Mouse (Mus musculus) midbrain, embryonic 16.5 days (tissue): ENCODE measurements around the gene Six5. TPM values are rescaled to one million over a fixed set of nuclear protein-coding genes. Genes with fewer than 3 reads are reported as not detected.
A peak's percentile ranks its signal among the peaks of the same experiment; 100 is the strongest.

Source experiments
- ATAC-seq: fragments of 200-750 bp; cut with Nextera tagmentation; 2 replicates; pipeline ENCODE4 v1.8.0; 2017; ENCODE audit warnings: moderate TSS enrichment
- H3K27ac ChIP-seq: fragments of 300-500 bp; sonication (generic); 2 replicates; pipeline ENCODE4 v1.5.1; 2014; ENCODE audit warnings: mild to moderate bottlenecking, low read length, mixed read lengths
- H3K27me3 ChIP-seq: fragments of 300-500 bp; sonication (generic); 2 replicates; pipeline ENCODE4 v1.6.1; 2014; ENCODE audit warnings: low read depth, low read length, mixed read lengths; ENCODE audit not compliant: control insufficient read depth, insufficient read depth
- H3K36me3 ChIP-seq: fragments of 300-500 bp; sonication (generic); 2 replicates; pipeline ENCODE4 v1.6.1; 2014; ENCODE audit warnings: mild to moderate bottlenecking, low read length, moderate library complexity, mixed read lengths; ENCODE audit not compliant: control insufficient read depth, insufficient read depth
- H3K4me1 ChIP-seq: fragments of 300-500 bp; sonication (generic); 2 replicates; pipeline ENCODE4 v1.6.1; 2014; ENCODE audit warnings: mild to moderate bottlenecking, low read length, mixed read lengths; ENCODE audit not compliant: control insufficient read depth, insufficient read depth
- H3K4me2 ChIP-seq: fragments of 300-500 bp; sonication (generic); 2 replicates; pipeline ENCODE4 v1.6.1; 2014; ENCODE audit warnings: mild to moderate bottlenecking, low read length, mixed read lengths
- H3K4me3 ChIP-seq: fragments of 300-500 bp; sonication (generic); 2 replicates; pipeline ENCODE4 v1.5.1; 2014; ENCODE audit warnings: low read depth, mild to moderate bottlenecking, low read length, moderate library complexity, mixed read lengths
- H3K9ac ChIP-seq: fragments of 300-500 bp; sonication (generic); 2 replicates; pipeline ENCODE4 v1.6.1; 2014; ENCODE audit warnings: low read depth, low read length, mixed read lengths
- H3K9me3 ChIP-seq: fragments of 300-500 bp; sonication (generic); replicated peaks from 2 replicates; pipeline ENCODE4 v1.6.1; 2014; ENCODE audit warnings: mild to moderate bottlenecking, low read length, mixed read lengths; ENCODE audit not compliant: control insufficient read depth, poor library complexity, severe bottlenecking
- WGBS: fragments of 180-500 bp; shearing (Covaris S2); extraction: QIAGEN DNeasy Blood & Tissue Kit; methylation state at CpG from one replicate; pipeline ENCODE4 v1.1.7; 2014; 5-methylcytosine and 5-hydroxymethylcytosine counted together
- polyA plus RNA-seq: library from polyadenylated mRNA; unstranded; fragments of >200 nt; fragmentation: Nextera tagmentation; extraction: Ambion mirVana; gene quantifications from 2 replicates; pipeline ENCODE4 v1.2.1, GENCODE M21; 2015

Gene Six5
- polyA plus RNA-seq = 1.5 and 1.6 TPM in 2 replicates

DNA sequence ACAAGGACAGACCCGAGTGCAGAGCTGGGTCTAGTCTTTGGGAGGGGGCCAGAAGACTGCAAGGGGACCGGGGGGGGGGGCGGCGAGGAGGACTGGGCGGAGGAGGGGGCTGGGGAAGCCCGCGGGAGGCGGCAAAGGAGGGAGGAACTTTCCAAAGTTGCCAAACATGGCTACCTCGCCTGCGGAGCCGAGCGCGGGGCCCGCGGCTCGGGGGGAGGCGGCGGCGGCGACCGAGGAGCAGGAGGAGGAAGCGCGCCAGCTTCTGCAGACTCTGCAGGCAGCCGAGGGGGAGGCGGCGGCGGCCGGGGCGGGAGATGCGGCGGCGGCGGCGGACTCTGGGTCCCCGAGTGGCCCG, at the start of gene Six5:
Gene Six5, plus strand, starts transcription at position 124 of the 355 bp plus-strand sequence.
- Histone ChIP-seq H3K4me3 (peak within 1 kb of the TSS; percentile 52), H3K27me3 (peaks cover 24% of the 10 kb centered on the region), H3K27ac (peak within 1 kb of the TSS; percentile 60), H3K4me1 (peaks cover 28% of the 10 kb centered on the region), H3K9me3 (no peaks in the 10 kb centered on the region), H3K9ac (peak within 1 kb of the TSS; percentile 63), H3K36me3 (peaks cover 12% of the 10 kb centered on the region; the same call in 1 of the 2 replicates), H3K4me2 (peak within 1 kb of the TSS; percentile 98)
- no peak for ATAC-seq
- WGBS = 1% methylated on average over 25 of the region's 36 CpGs

DNA sequence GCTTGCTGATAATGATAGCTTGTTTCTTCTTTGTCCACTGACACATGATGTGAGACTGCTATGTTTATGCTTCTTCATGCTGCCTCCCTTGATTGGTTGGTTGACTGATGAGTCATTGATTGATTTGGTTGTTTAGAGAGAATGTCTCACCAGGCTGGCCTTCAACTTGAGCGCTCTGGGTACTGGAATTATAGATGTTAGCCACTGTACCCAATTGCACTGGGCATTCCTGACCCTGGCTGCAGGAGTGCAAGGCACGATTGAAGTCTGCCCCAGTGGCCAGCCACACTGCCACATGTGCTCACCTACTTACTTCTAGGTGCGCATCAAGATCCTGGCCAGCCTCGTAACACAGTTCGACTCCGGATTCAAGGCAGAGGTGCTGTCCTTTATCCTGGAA, 49.8 kb upstream of the Six5 start:
- ATAC-seq = no peak
- no peak overlapping the region for H3K4me3 ChIP-seq
- no peak overlapping the region for H3K4me2 ChIP-seq
- 96% methylated on average over 6 of the region's 6 CpGs for WGBS
- no peaks in the 10 kb centered on the region for H3K9me3 ChIP-seq
- H3K4me1 ChIP-seq = no peaks in the 10 kb centered on the region
- H3K27ac ChIP-seq = no peak overlapping the region
- H3K9ac ChIP-seq = no peak overlapping the region
- no peaks in the 10 kb centered on the region for H3K27me3 ChIP-seq
- peaks cover 57% of the 10 kb centered on the region for H3K36me3 ChIP-seq

DNA sequence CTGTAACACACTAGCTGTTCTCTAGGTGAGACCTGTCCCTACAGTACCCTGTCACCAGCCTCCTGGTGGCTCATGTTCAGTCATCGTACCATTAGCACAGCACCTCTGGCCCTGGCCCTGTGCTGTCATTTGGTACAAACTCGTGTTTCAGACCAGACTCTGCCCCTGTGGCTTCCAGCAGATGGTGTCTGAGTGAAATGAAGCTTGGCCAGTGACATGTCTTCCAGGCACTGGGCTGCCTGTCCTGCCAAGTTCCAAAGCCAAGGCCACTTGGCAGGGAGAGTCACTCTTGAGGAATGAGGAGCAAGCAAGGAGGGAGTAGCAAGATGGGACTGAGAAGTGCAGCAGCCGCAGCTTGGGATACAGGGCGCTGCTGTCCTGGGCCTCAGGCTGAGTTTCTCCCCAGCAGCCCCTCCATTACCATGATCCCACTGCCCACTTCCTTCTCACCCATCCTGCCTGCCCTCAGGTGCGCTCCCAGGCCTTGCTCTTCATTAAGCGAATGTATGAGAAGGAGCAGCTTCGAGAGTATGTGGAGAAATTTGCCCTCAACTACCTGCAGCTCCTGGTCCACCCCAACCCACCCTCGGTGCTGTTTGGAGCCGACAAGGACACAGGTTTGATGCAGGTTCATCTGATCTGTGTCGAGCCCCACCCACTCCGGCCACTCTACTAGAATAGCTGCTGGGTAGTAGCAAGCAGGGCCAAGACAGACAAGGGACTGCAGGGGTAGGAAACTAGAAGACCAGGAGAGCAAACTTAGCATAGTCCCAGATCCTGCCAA, 47.9 kb upstream of the Six5 start:
- ATAC-seq = no peak
- Histone ChIP-seq H3K4me2 (no peak overlapping the region), H3K4me3 (no peak overlapping the region), H3K27me3 (no peaks in the 10 kb centered on the region), H3K36me3 (peaks cover 57% of the 10 kb centered on the region), H3K4me1 (no peaks in the 10 kb centered on the region), H3K27ac (no peak overlapping the region), H3K9me3 (no peaks in the 10 kb centered on the region), H3K9ac (no peak overlapping the region)
- WGBS = 92% methylated on average over 11 of the region's 11 CpGs

DNA sequence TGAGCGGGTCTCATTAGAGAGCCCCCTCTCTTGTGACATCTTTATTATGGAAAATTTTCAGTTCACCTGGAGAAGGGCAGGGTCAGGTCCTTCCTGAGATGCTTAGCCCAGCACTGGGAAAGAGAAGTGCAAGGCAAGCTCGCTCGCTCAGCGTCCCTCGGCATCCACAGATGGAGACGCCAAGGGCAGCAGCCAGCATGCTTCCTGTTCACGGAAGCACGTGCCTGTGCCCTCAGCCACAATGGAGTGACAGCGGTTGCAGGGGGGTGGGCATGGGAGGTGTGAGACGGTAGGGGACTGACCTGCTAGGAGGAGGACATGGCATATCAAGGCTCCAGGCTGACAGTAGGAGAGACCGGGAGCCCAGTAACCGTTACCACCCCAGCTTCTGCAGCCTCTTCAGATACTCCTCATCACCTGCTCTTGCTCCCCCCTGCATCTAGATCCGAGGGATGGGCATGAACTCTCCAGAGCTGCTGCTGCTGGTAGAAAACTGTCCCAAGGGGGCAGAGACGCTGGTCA, 46.3 kb upstream of the Six5 start:
- WGBS = 91% methylated on average over 14 of the region's 14 CpGs

DNA sequence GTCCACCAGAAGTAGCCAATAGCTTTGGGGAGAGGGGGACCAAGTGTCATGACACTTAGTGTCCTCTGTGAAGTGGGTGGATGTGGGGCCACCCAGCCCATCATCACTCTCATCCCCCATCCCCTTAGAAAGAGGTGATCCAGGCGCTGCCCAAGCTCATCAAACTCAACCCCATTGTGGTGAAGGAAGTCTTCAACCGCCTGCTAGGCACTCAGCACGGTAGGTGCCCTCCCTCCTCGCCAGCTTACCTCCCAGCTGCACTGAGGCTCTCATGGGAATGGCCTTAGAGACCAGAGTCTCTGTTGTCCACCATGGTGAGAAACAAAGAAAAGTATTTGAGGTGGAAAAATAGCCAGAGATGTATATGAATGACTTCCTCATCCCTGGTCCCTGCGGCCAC, 45.1 kb upstream of the Six5 start:
- H3K9me3 ChIP-seq = no peaks in the 10 kb centered on the region
- 91% methylated on average over 5 of the region's 5 CpGs for WGBS
- no peak overlapping the region for H3K4me3 ChIP-seq
- H3K36me3 ChIP-seq = peaks cover 46% of the 10 kb centered on the region
- H3K27ac ChIP-seq = no peak overlapping the region
- H3K4me2 ChIP-seq = no peak overlapping the region
- no peaks in the 10 kb centered on the region for H3K27me3 ChIP-seq
- no peak for ATAC-seq
- H3K4me1 ChIP-seq = peaks cover 5% of the 10 kb centered on the region
- no peak overlapping the region for H3K9ac ChIP-seq

More for the DNA sequence above, 46.3 kb upstream of the Six5 start:
- H3K9me3 ChIP-seq = no peaks in the 10 kb centered on the region
- no peak overlapping the region for H3K4me3 ChIP-seq
- H3K36me3 ChIP-seq = peaks cover 47% of the 10 kb centered on the region
- no peak overlapping the region for H3K4me2 ChIP-seq
- H3K4me1 ChIP-seq = no peaks in the 10 kb centered on the region
- H3K9ac ChIP-seq = no peak overlapping the region
- H3K27ac ChIP-seq = no peak overlapping the region
- no peaks in the 10 kb centered on the region for H3K27me3 ChIP-seq
- no peak for ATAC-seq

DNA sequence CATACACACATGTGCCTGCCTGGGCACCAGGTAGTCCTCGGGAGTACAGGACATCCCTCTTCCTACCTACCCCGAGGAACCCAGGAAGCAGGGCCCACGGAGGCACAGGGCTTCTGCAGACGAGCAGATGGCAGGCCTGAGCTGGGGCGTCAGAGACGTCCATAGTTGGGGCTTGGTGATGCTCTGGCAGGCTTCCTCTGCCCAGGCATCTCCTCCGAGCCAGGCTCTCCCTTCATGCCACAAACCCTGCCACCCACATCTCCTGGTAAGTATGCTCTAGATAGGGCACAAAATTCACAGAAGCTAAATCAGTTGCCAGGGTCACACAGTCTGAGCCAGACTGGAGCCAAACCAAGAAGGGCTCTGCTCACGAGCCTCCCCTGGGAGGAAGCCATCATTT, 44.2 kb upstream of the Six5 start:
- Histone ChIP-seq H3K36me3 (peaks cover 40% of the 10 kb centered on the region), H3K4me2 (no peak overlapping the region), H3K9ac (no peak overlapping the region), H3K4me1 (peaks cover 6% of the 10 kb centered on the region), H3K27ac (no peak overlapping the region), H3K9me3 (no peaks in the 10 kb centered on the region), H3K4me3 (no peak overlapping the region), H3K27me3 (no peaks in the 10 kb centered on the region)
- ATAC-seq = no peak
- 86% methylated on average over 8 of the region's 8 CpGs for WGBS

DNA sequence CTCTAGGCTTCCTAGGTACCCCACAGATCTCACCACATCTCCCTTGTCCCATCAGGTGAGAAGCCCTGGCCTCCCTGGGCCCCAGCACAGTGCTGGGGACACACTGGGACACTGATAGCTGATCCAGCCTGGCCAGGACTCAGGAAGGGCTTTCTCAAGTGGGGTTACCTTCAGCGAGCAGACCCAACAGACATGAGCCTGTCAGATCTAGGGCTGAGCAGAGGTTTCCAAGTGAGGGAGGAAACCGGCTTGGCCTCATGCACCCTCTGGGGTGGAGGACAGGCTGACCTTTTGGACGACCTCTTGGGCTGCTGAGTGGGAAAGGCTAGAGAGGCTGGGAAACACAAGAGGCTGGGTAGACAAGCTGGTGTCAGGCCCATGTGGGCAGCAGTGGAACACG, 43.2 kb upstream of the Six5 start:
- H3K4me2 ChIP-seq = no peak overlapping the region
- H3K36me3 ChIP-seq = peaks cover 34% of the 10 kb centered on the region

DNA sequence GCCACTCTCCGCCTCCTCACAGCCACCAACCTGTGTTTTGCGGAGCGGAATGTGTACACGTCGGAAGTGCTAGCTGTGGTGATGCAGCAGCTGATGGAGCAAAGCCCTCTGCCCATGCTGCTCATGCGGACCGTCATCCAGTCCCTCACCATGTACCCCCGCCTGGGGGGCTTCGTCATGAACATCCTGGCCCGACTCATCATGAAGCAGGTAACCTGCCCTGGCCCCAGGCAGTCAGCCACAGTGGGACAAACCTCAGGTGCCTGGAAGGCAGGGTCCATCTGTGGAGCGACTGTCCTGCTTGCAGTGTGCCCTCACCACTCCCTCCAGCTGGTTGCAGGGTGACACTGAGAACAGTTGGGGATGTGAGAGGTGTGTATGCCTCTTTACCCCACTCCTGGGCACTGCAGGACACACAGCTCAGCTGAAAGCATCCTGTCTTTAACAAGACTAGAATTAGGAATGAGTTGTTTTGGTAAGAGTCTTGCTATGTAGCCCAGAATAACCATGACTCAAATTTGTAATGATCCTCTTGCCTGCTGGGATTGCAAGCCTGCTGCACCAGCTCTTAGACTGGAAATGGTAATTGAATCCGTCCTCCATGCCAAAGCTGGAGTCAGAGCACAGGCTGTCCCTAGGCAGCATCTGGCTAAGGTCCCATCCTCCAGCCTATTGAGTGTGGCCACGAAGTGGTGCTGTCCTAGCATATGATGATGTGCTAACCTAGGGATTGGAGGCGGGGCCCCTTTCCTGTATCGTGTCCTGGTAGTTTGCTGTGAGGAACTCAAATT, 41.9 kb upstream of the Six5 start:
- 87% methylated on average over 15 of the region's 15 CpGs for WGBS
- ATAC-seq = no peak
- H3K27ac ChIP-seq = no peak overlapping the region

More for the DNA sequence above, 43.2 kb upstream of the Six5 start:
- peaks cover 6% of the 10 kb centered on the region for H3K4me1 ChIP-seq
- no peaks in the 10 kb centered on the region for H3K27me3 ChIP-seq
- no peak overlapping the region for H3K27ac ChIP-seq
- WGBS = 68% methylated on average over 3 of the region's 4 CpGs
- H3K9me3 ChIP-seq = no peaks in the 10 kb centered on the region
- no peak overlapping the region for H3K9ac ChIP-seq
- H3K4me3 ChIP-seq = no peak overlapping the region
- ATAC-seq = no peak

DNA sequence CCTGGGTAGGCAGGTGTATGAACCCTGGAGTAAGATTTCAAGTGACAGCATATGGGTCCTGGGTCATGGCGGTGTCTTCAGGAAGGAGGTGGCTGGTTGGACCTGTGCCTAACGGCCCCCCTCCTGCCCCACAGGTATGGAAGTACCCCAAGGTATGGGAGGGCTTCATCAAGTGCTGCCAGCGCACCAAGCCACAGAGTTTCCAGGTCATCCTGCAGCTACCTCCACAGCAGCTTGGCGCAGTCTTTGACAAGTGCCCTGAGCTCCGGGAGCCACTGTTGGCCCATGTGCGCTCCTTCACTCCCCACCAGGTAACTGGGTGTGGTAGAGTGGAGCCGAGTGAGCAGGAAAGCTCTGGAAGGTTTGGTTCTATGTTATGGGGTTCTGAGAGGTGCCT, 41.3 kb upstream of the Six5 start:
- WGBS = 89% methylated on average over 7 of the region's 7 CpGs

More for the DNA sequence above, 41.9 kb upstream of the Six5 start:
- peaks cover 6% of the 10 kb centered on the region for H3K4me1 ChIP-seq
- no peaks in the 10 kb centered on the region for H3K27me3 ChIP-seq
- peaks cover 23% of the 10 kb centered on the region for H3K36me3 ChIP-seq
- no peaks in the 10 kb centered on the region for H3K9me3 ChIP-seq
- H3K4me3 ChIP-seq = no peak overlapping the region
- H3K9ac ChIP-seq = no peak overlapping the region
- no peak overlapping the region for H3K4me2 ChIP-seq

More for the DNA sequence above, 41.3 kb upstream of the Six5 start:
- no peak overlapping the region for H3K4me2 ChIP-seq
- H3K4me3 ChIP-seq = no peak overlapping the region
- H3K9ac ChIP-seq = no peak overlapping the region
- no peak overlapping the region for H3K27ac ChIP-seq
- H3K36me3 ChIP-seq = peaks cover 23% of the 10 kb centered on the region
- peaks cover 6% of the 10 kb centered on the region for H3K4me1 ChIP-seq
- no peaks in the 10 kb centered on the region for H3K9me3 ChIP-seq
- H3K27me3 ChIP-seq = no peaks in the 10 kb centered on the region
- no peak for ATAC-seq
